Mouse (Mus musculus): ENCODE data around the gene Echdc3.

- no peak for TF ChIP-seq POLR2A (IDR thresholded peaks at IDR 0.05; ENCODE audit: borderline replicate concordance, extremely low read depth, insufficient read depth, insufficient read length, poor library complexity, severe bottlenecking)
- no peak for TF ChIP-seq CTCF (IDR thresholded peaks at IDR 0.05; ENCODE audit: borderline replicate concordance, extremely low read depth, insufficient read depth, insufficient read length)
Observed at GRCm38 (mm10) chr2:6145611-6146010, 67.2 kb downstream of the Echdc3 start.

Data from brain, embryonic 14.5 days (tissue).